ENCODE assay signal across 10 mouse cellular contexts in the genomic region with DNA sequence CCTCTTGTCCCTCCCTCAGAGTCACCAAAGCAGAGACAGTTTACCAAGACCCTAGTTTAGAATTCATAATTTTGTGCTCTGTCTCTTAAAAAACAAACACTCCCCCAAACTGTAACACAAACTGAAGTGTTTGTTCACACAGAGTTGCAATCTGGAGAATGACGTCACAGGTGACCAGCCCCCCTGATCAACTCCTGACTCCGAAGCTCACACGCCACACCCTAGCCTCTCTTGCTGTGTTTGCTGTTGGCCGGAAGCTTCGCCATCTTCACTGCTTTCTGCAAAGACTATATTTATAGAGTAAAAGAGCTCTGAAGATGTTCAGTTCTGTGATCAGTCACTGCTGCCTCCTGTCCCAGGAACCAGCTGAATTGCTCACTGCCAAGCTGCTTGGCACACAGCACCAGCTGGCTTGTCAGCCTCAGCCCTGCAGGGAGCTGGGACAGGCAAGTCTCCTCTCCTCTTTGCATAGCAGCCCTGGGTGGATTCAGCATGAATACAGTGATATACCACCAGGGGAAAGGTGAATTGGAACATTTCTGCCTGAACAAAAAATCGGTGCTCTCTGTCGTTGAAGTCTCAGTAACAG. TPM values are rescaled to one million over a fixed set of nuclear protein-coding genes. Genes with fewer than 3 reads are reported as not detected.
A peak's percentile ranks its signal among the peaks of the same experiment; 100 is the strongest.
DNase-seq lines count a peak whose midpoint lies in the region; ATAC-seq lines count a peak whose summit lies in the region.
"Had no signal": no experiment of that assay in that cellular context is flagged by ENCODE, and none has a peak within 500 bp of the region (broad histone marks: within the 10 kb centered on the region; RNA-seq: fewer than 3 reads in every experiment).

No protein-coding gene starts in this region.

- no peaks in the 10 kb centered on the region for H3K4me1 ChIP-seq in liver, embryonic 11.5 days (replicated peaks; ENCODE audit: control insufficient read depth, insufficient read depth, low read length)
- H3K4me1 ChIP-seq: liver, embryonic 15.5 days had no signal

- DNase-seq in kidney, adult 11 months: peak; percentile 10
- DNase-seq in kidney, postnatal 14 days: no peak
- peak; percentile 39 for DNase-seq in cerebellum, adult 8-10 months
- DNase-seq in layer of hippocampus, adult 9-11 months: peak; percentile 88
- peak; percentile 13 to 39 for DNase-seq in lung, postnatal 4 days
- no peak for DNase-seq in urinary bladder, postnatal 25 days (ENCODE audit: low spot score)
- no peak for DNase-seq in liver, embryonic 11.5 days (ENCODE audit: low spot score)
- no peak for DNase-seq in thymus, postnatal 4 days

- WGBS in liver, embryonic 11.5 days: 81% methylated on average over 7 of the region's 7 CpGs

- no peak for ATAC-seq in liver, embryonic 11.5 days (replicated peaks; ENCODE audit: low FRiP score)

- H3K4me2 ChIP-seq in liver, embryonic 11.5 days: no peak overlapping the region
- H3K4me2 ChIP-seq: heart, embryonic 13.5 days; liver, embryonic 15.5 days had no signal

- H3K9me3 ChIP-seq in liver, embryonic 11.5 days (ENCODE audit: control insufficient read depth, low read length): no peaks in the 10 kb centered on the region
- H3K9me3 ChIP-seq: heart, embryonic 13.5 days; liver, embryonic 15.5 days had no signal

- H3K9ac ChIP-seq in liver, embryonic 11.5 days (ENCODE audit: low read depth, low read length): no peak overlapping the region
- H3K9ac ChIP-seq: heart, embryonic 13.5 days; liver, embryonic 15.5 days had no signal

- H3K27me3 ChIP-seq in liver, embryonic 11.5 days (replicated peaks; ENCODE audit: control insufficient read depth, insufficient read depth, low read length): no peaks in the 10 kb centered on the region
- H3K27me3 ChIP-seq: liver, embryonic 15.5 days had no signal

- no peak overlapping the region for H3K27ac ChIP-seq in liver, embryonic 11.5 days (ENCODE audit: low read depth, low read length)
- H3K27ac ChIP-seq: heart, embryonic 13.5 days; liver, embryonic 15.5 days had no signal

- no peak overlapping the region for H3K4me3 ChIP-seq in liver, embryonic 11.5 days (ENCODE audit: low read depth, low read length)
- H3K4me3 ChIP-seq: heart, embryonic 13.5 days; liver, embryonic 15.5 days had no signal

- no peaks in the 10 kb centered on the region for H3K36me3 ChIP-seq in liver, embryonic 11.5 days (ENCODE audit: control insufficient read depth, insufficient read depth, low read length)
- H3K36me3 ChIP-seq: heart, embryonic 13.5 days; liver, embryonic 15.5 days had no signal

RNA-seq across cellular contexts. Expression of gene Tspan2, which starts 57.3 kb away (rescaled TPM):
- polyA plus RNA-seq in liver, embryonic 11.5 days (2014; fragmentation: Nextera tagmentation; extraction: Ambion mirVana): 4.2 and 5.3 TPM in 2 replicates

Comparison
In these comparisons a context has a peak if more than half of its experiments do, and no peak if none do; other contexts are left out.
1. DNase-seq: peak in kidney, adult 11 months (single experiment), cerebellum, adult 8-10 months (single experiment), layer of hippocampus, adult 9-11 months (single experiment) and lung, postnatal 4 days (2 of 2); none in kidney, postnatal 14 days (single experiment), urinary bladder, postnatal 25 days (single experiment), liver, embryonic 11.5 days (single experiment) and thymus, postnatal 4 days (single experiment).